Mouse (Mus musculus) cerebellum, adult 11-12 months (tissue): ENCODE measurements around the gene Tmem79.
"Not testable (repeated sequence)": the region's sequence is repeated elsewhere in the genome, so short reads cannot be mapped to it uniquely, and the experiment has no call there.

Experiments used
- DNase-seq: peaks from one replicate; pipeline ENCODE4 v3.0.0; 2022

Gene Tmem79

GRCm38 (mm10) chr3:88336058-88337013 lies at the start of gene Tmem79, which contains the start of gene Smg5:
TSS of gene Tmem79 (minus strand) at chr3:88336148.
TSS of gene Smg5 (plus strand) at chr3:88336260.
- peak; percentile 95 for DNase-seq

DNA sequence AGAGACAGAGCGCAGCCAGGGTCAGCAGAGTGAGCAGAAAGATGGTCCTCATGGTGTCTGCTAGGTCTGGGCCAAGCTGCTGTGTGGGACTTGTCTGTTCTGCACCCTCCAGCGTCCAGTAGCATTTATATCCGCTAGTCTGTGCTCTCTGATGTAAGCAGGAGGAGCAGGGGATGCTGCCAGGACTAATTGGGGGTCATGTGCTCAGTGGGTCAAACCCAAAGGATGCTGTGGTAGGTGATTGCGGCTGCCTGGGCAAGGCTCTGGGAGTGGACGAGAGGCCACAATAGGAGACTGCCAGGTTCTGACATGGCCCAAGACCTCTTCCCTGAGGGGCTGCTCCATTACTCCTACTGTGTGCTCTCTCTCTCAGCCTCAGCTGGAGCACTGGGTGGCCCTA lies 48.4 kb upstream of the Tmem79 start, which contains the start of gene Bglap:
Bglap (minus strand) TSS at position 101 of the 400 bp plus-strand sequence.
- no peak for DNase-seq

- DNase-seq = not testable (repeated sequence)
Observed at GRCm38 (mm10) chr3:88382383-88382782, 46.4 kb upstream of the Tmem79 start.

DNA sequence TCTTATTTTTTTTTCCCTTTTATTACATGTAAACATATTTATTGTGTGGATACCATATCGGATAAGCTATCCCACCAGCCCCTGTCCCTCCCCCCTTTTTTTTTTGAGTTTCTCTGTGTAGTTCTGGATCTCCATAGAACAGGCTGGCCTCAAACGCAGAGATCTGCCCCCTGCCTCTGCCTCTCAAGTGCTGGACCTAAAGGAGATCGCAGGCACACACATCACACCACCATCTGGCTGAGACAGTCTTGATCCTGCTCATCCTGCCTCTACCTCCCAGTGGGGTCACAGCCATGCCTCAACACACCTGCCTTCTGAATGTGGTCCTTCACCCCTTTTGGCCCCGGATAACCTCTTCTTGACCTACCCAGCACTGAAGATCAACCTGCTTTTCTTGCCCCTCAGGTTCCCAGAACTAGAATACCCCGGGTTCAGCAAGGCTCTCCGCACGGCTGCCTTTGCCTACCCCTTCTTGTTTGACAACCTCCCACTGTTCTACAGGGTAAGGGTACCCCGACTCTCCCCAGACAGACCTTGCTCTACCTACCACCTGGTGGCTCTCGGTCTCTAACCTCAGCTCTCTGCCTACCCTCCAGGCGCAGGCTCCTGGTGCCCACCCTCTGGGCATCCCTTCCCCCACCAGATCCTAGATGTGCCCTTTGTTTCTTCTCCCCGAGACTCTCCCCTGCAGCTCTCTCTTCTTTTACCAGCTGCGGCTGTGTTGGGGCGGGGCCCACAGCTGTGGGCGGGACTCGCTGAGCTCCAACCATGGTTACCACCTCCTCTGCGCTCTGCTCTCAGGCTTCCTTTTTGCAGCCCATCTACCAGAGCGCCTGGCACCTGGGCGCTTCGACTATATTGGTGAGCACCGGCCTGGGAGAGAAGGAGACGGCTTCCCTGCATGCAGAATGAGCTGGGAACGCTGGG lies 45.7 kb upstream of the Tmem79 start:
- not testable (repeated sequence) for DNase-seq

DNA sequence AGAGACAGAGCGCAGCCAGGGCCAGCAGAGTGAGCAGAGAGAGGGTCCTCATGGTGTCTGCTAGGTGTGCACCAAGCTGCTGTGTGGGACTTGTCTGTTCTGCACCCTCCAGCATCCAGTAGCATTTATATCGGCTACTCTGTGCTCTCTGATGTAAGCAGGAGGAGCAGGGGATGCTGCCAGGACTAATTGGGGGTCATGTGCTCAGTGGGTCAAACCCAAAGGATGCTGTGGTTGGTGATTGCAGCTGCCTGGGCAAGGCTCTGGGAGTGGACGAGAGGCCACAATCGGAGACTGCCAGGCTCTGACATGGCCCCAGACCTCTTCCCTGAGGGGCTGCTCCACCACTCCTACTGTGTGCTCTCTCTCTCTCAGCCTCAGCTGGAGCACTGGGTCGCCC lies 42.7 kb upstream of the Tmem79 start, which contains the start of gene Bglap2:
Bglap2 (minus strand) TSS at position 101 of the 400 bp plus-strand sequence.
- not testable (repeated sequence) for DNase-seq

- DNase-seq = not testable (repeated sequence)
Observed at GRCm38 (mm10) chr3:88376644-88377043, 40.7 kb upstream of the Tmem79 start.

DNA sequence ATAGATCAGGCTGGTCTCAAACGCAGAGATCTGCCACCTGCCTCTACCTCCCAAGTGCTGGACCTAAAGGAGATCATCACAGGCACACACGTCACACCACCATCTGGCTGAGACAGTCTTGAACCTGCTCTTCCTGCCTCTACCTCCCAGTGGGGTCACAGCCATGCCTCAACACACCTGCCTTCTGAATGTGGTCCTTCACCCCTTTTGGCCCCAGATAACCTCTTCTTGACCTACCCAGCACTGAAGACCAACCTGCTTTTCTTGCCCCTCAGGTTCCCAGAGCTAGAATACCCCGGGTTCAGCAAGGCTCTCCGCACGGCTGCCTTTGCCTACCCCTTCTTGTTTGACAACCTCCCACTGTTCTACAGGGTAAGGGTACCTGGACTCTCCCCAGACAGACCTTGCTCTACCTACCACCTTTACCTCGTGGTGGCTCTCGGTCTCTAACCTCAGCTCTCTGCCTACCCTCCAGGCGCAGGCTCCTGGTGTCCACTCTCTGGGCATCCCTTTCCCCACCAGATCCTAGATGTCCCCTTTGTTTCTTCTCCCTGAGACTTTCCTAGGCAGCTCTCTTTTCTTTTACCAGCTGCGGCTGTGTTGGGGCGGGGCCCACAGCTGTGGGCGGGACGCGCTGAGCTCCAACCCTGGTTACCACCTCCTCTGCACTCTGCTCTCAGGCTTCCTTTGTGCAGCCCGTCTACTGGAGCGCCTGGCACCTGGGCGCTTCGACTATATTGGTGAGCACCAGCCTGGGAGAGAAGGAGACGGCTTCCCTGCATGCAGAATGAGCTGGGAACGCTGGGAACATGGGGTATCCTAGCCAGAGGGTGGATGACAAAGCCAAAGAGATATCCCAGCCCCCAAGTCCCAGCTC lies 40.0 kb upstream of the Tmem79 start:
- DNase-seq = not testable (repeated sequence)

DNA sequence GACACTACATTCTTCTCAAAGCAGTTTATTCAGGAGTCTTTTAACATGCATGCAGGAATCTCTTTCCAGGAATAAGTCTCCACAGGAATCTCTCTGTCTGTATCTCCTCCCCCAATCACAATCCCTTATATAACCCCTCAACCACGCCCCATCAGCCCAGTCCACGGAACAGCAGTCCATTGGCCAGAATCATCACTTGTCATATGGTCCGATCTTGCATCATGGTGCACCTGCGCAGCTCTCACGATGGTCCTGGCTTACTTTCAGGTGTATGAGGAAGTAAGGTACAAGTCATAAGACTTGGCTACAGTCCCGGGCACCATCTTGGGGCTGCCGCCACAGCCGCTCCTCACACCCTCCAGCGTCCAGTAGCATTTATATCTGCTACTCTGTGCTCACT lies 36.7 kb upstream of the Tmem79 start, which contains the start of gene Bglap3:
Bglap3 (minus strand) TSS at position 101 of the 400 bp plus-strand sequence.
- DNase-seq = not testable (repeated sequence)

DNA sequence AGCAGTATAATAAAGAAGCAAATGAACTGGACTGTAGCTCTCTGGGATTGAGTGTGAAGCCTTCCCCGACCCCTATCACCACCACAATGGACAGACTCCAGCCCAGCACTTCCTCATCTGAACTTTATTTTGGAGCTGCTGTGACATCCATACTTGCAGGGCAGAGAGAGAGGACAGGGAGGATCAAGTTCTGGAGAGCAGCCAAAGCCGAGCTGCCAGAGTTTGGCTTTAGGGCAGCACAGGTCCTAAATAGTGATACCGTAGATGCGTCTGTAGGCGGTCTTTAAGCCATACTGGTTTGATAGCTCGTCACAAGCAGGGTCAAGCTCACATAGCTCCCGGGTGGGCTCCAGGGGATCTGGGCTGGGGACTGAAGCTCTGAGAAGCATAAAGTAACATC lies 32.6 kb upstream of the Tmem79 start:
- DNase-seq = not testable (repeated sequence)

GRCm38 (mm10) chr3:88367517-88367916 lies 31.6 kb upstream of the Tmem79 start:
- not testable (repeated sequence) for DNase-seq

DNA sequence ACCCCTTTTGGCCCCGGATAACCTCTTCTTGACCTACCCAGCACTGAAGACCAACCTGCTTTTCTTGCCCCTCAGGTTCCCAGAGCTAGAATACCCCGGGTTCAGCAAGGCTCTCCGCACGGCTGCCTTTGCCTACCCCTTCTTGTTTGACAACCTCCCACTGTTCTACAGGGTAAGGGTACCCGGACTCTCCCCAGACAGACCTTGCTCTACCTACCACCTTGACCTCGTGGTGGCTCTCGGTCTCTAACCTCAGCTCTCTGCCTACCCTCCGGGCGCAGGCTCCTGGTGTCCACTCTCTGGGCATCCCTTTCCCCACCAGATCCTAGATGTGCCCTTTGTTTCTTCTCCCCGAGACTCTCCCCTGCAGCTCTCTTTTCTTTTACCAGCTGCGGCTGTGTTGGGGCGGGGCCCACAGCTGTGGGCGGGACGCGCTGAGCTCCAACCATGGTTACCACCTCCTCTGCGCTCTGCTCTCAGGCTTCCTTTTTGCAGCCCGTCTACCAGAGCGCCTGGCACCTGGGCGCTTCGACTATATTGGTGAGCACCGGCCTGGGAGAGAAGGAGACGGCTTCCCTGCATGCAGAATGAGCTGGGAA lies 31.0 kb upstream of the Tmem79 start:
- DNase-seq = not testable (repeated sequence)

GRCm38 (mm10) chr3:88365705-88366361 lies 29.9 kb upstream of the Tmem79 start:
- DNase-seq = no peak

GRCm38 (mm10) chr3:88364337-88364736 lies 28.4 kb upstream of the Tmem79 start, which contains the start of gene Paqr6:
TSS of gene Paqr6 (plus strand) at chr3:88364584.
- no peak for DNase-seq

DNA sequence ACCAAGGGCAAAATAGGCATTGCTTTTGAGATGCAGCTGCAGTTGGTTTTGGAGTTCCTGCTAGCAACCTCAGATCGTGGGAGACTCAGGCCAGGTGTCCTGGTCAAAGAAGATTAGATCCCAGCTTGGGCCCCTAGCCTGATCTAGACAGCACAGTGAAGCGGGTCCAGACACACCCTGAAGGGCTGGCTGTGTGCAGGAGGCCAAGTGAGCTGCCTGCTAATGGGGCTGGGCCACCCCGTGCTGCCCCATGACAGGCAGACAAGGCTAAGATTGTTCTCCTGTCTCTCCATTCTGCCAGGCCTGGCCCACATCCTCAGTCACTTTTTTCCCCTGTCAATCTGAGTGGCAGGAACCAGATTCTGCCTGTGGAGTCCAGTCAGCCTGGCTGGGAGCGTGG lies 27.8 kb upstream of the Tmem79 start:
- DNase-seq = peak; percentile 54

DNA sequence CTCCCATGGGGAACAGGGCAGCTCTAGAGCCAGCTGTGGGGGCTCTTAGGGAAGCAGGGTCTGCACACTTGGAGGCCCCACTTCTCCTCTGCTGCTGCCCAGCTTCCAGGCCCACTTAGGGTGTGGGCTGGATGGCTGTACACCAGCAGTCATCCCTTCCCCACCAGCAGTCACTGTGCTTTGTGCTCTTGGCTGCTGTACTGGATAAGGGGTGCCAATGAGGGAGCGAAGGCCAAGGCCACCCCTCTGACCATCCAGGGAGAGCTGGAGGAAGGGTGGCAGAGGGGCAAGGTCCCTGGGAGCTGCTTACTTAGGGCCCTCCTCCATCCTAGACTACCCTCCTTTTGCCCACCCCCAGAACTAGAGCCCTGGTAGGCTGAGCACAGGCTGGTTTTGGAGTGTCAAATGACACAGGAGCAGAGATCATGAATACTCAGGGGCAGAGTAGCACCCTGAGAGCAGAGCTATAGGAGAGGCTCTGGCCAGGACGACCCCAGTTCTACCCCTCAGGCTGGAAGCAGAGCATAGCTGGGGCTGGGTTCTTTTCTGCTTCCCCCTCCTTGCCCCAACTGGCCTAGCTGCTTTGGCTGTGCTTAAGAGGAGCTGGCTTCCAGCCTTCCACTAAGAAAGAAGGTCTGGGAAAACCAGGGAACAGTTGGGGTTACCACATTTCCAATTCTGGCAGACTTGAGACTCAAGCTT lies 25.8 kb upstream of the Tmem79 start:
- peak; percentile 40 for DNase-seq

DNA sequence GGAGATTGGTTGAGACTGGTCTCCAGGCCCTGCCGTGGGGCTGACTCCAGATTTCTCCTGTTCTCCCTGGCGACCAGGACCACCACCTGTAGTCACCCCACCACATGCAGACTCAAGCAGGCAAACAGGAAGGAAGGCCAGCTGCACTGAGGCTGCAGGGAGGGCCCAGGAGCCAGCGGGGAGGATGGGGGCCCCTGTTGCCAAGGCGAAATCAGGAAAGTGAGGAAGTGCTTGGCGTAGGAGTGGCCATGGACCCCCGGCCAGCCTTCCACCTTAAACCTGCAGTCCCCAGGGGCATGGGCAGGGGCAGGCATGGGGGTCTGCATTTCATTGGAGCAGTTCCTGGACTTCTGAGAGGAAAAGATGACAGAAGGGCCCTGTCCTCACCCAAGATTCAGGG lies 25.1 kb upstream of the Tmem79 start:
- DNase-seq = no peak

DNA sequence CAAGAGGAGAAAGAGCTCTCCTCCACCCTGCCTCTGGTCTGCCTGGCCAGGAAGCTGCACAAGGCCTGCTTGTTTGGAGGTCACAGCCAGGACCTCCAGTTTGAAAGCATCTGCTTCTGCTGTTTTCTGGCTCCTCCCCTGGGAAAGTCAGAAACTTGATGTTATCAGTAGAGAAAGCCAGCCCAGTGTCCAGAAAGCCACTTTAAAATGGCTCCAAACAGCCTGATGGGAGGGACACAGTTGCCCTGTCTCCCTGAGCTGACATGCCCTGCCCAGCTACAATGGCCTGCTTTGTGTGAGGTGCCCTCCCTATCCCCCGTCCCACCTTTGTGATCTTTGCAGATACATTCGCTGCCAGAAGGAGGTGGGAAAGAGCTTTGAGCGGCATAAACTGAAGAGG lies 24.0 kb upstream of the Tmem79 start:
- no peak for DNase-seq

DNA sequence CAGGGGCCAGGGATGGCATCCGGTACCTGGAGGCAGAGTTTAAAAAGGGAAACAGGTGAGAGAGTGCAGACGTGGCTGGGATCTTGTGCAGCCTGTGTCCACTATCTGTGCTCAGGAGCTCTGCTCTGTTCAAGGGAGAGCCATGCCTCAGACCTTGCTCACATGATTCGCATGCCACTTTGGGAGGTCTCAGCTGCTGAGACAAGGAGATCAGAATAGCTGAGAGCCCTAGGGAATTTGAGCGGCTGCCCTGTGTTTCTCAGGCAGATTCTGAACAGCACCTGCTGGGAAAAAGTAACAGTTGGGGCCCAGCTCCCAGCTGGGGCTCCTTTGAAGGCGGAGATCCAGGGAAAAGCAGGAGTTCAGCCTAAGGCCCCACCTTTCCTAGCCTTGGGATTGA lies 23.6 kb upstream of the Tmem79 start:
- no peak for DNase-seq

DNA sequence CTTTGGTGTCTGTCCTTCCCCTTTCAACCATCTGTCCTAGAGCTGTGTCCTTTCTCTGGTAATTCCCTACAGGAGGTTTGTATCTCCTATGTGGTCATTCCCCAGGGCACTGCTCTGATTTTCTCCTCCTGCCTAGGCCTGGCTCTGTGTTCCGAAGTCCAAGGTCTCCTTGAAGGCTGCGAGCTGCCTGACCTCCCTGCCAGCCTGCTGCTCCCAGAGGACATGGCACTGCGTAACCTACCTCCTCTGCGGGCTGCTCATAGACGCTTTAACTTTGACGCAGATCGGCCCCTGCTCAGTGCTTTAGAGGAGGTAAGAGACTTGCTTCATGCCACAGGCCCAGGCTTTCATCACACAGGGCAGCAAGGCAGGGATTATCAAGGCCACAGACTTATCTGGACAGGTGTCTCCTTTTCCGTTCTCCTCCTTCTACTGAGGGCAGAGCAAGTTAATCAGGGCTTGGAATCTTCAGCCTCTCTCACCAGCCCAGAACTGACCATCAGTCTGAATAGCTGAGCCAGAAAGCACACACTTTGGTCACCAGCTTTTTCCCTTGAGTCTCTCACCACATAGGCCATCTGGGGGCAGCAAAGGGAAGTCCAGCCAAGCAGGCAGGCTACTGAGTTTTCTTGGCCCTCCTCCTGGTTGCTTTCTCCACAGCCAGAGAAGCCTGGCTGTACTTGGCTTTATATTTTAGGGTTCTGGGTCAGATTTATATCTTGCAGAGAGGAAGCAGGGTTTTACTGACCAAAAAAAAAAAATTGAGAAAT lies 18.6 kb upstream of the Tmem79 start:
- DNase-seq = no peak
